Mouse (Mus musculus) MEL (cell line): ENCODE measurements at regions not wholly inside any gene's neighbourhood (a gene's known extent, or its start where the extent isn't known, plus 50 kb on each side); places are given as distances from the start of the nearest gene placed in this dataset.

Experiments used
- DNase-seq: peaks from one replicate; pipeline ENCODE4 v3.0.0; 2011; ENCODE audit warnings: low read depth, low spot score
- H3K27ac ChIP-seq: 2 replicates; pipeline ENCODE4 v1.5.1; 2012; ENCODE audit warnings: low read depth, mild to moderate bottlenecking, control low read depth, low read length, moderate library complexity; ENCODE audit not compliant: control insufficient read depth
- H3K27me3 ChIP-seq, 2 experiments: fragments of 150-350 bp in 1 of 2; sonication (generic) in 1 of 2; 2 replicates each; pipeline ENCODE4 v1.6.1; 2012; ENCODE audit warnings: low read length in 2 of 2, mild to moderate bottlenecking in 2 of 2, improper control_type of control experiment in 1 of 2, moderate library complexity in 1 of 2; ENCODE audit not compliant: insufficient read depth in 2 of 2, control insufficient read depth in 1 of 2
- H3K36me3 ChIP-seq, 2 experiments: 2 replicates each; pipeline ENCODE4 v1.6.1; 2012 to 2014; ENCODE audit warnings: low read length in 2 of 2, improper control_type of control experiment in 1 of 2, inconsistent platforms in 1 of 2, mild to moderate bottlenecking in 1 of 2; ENCODE audit not compliant: insufficient read depth in 2 of 2, control insufficient read depth in 1 of 2
- H3K4me1 ChIP-seq, 2 experiments: fragments of 150-350 bp in 1 of 2; sonication (generic) in 1 of 2; 2 replicates each; pipeline ENCODE4 v1.6.1; 2012; ENCODE audit warnings: low read length in 2 of 2, improper control_type of control experiment in 1 of 2, mild to moderate bottlenecking in 1 of 2; ENCODE audit not compliant: insufficient read depth in 2 of 2, control insufficient read depth in 1 of 2
- H3K4me3 ChIP-seq, 2 experiments: fragments of 150-350 bp in 1 of 2; sonication (generic) in 1 of 2; 2 replicates each; pipeline ENCODE4 v1.5.1; 2012; ENCODE audit warnings: low read depth in 2 of 2, low read length in 2 of 2, mild to moderate bottlenecking in 2 of 2, moderate library complexity in 2 of 2, control low read depth in 1 of 2, improper control_type of control experiment in 1 of 2; ENCODE audit not compliant: control insufficient read depth in 1 of 2, insufficient read depth in 1 of 2
- H3K79me2 ChIP-seq: 2 replicates; pipeline ENCODE4 v1.6.1; 2012; ENCODE audit warnings: mild to moderate bottlenecking, low read length, moderate library complexity; ENCODE audit not compliant: control insufficient read depth, poor library complexity, insufficient read depth
- H3K9ac ChIP-seq: 2 replicates; pipeline ENCODE4 v1.6.1; 2012; ENCODE audit warnings: low read depth, mild to moderate bottlenecking, control low read depth, low read length, moderate library complexity; ENCODE audit not compliant: control insufficient read depth, poor library complexity, severe bottlenecking
- H3K9me3 ChIP-seq: fragments of 150-350 bp; sonication (generic); replicated peaks from 2 replicates; pipeline ENCODE4 v1.6.1; 2012; ENCODE audit warnings: mild to moderate bottlenecking, low read length, improper control_type of control experiment, moderate library complexity; ENCODE audit not compliant: insufficient read depth
- BHLHE40 ChIP-seq: IDR thresholded peaks from 2 replicates; pipeline ENCODE4 v1.6.1; 2012; ENCODE audit warnings: low read depth, mild to moderate bottlenecking, inconsistent platforms, low read length, improper control_type of control experiment, borderline replicate concordance
- CHD1 ChIP-seq: IDR thresholded peaks from 2 replicates; pipeline ENCODE4 v1.6.1; 2012; ENCODE audit warnings: low read depth, mild to moderate bottlenecking, inconsistent platforms, low read length, improper control_type of control experiment
- CTCF ChIP-seq, 3 experiments: IDR thresholded peaks in 2 of 3; conservative IDR thresholded peaks in 1 of 3; 2 replicates each; pipeline ENCODE4 v1.5.1; 2011 to 2012; ENCODE audit warnings: low read length in 3 of 3, low read depth in 2 of 3, mild to moderate bottlenecking in 2 of 3, improper control_type of control experiment in 1 of 3, inconsistent platforms in 1 of 3, mixed read lengths in 1 of 3, moderate library complexity in 1 of 3; ENCODE audit not compliant: control insufficient read depth in 1 of 3, insufficient read depth in 1 of 3, poor library complexity in 1 of 3, severe bottlenecking in 1 of 3
- EP300 ChIP-seq, 2 experiments: IDR thresholded peaks; 2 replicates each; pipeline ENCODE4 v1.6.1; 2011; ENCODE audit warnings: improper control_type of control experiment in 2 of 2, low read length in 2 of 2, low read depth in 1 of 2, mild to moderate bottlenecking in 1 of 2
- GABPA ChIP-seq: IDR thresholded peaks from 2 replicates; pipeline ENCODE4 v1.6.1; 2012; ENCODE audit warnings: low read depth, mild to moderate bottlenecking, inconsistent platforms, low read length, improper control_type of control experiment, moderate library complexity
- GATA1 ChIP-seq: IDR thresholded peaks from 2 replicates; pipeline ENCODE4 v1.6.1; 2011; ENCODE audit warnings: low read depth, low read length, improper control_type of control experiment
- HCFC1 ChIP-seq: IDR thresholded peaks from 2 replicates; pipeline ENCODE4 v1.6.1; 2012; ENCODE audit warnings: low read depth, mild to moderate bottlenecking, inconsistent platforms, low read length, improper control_type of control experiment, moderate library complexity
- KAT2A ChIP-seq: conservative IDR thresholded peaks from 2 replicates; pipeline ENCODE4 v1.6.1; 2012; ENCODE audit warnings: low read depth, low read length, improper control_type of control experiment, inconsistent platforms
- MAFK ChIP-seq: IDR thresholded peaks from 2 replicates; pipeline ENCODE4 v1.6.1; 2011; ENCODE audit warnings: low read depth, mild to moderate bottlenecking, low read length, improper control_type of control experiment, borderline replicate concordance
- MAZ ChIP-seq: IDR thresholded peaks from 2 replicates; pipeline ENCODE4 v1.6.1; 2012; ENCODE audit warnings: low read depth, mild to moderate bottlenecking, inconsistent platforms, low read length, improper control_type of control experiment
- MYB ChIP-seq: IDR thresholded peaks from 2 replicates; pipeline ENCODE4 v1.6.1; 2011; ENCODE audit warnings: mild to moderate bottlenecking, low read depth, low read length, improper control_type of control experiment
- MYC ChIP-seq: IDR thresholded peaks from 2 replicates; pipeline ENCODE4 v1.6.1; 2011; ENCODE audit warnings: low read depth, mild to moderate bottlenecking, low read length, improper control_type of control experiment, moderate library complexity
- NELFE ChIP-seq: IDR thresholded peaks from 2 replicates; pipeline ENCODE4 v1.6.1; 2011; ENCODE audit warnings: low read depth, low read length, improper control_type of control experiment
- NRF1 ChIP-seq: IDR thresholded peaks from 2 replicates; pipeline ENCODE4 v1.6.1; 2014; ENCODE audit warnings: low read depth, mild to moderate bottlenecking, inconsistent platforms, low read length, improper control_type of control experiment, moderate library complexity; ENCODE audit not compliant: poor library complexity, insufficient read depth, severe bottlenecking
- POLR2A ChIP-seq, 2 experiments: IDR thresholded peaks; 2 replicates each; pipeline ENCODE4 v1.6.1; 2011 to 2012; ENCODE audit warnings: low read length in 2 of 2, mild to moderate bottlenecking in 2 of 2, control low read depth in 1 of 2, improper control_type of control experiment in 1 of 2, low read depth in 1 of 2, moderate library complexity in 1 of 2; ENCODE audit not compliant: control insufficient read depth in 1 of 2, insufficient read depth in 1 of 2, poor library complexity in 1 of 2
- POLR2AphosphoS2 ChIP-seq: IDR thresholded peaks from 2 replicates; pipeline ENCODE4 v1.6.1; 2011; ENCODE audit warnings: low read length, improper control_type of control experiment
- POLR2AphosphoS5 ChIP-seq: IDR thresholded peaks from 2 replicates; pipeline ENCODE4 v1.6.1; 2012; ENCODE audit warnings: low read depth, borderline replicate concordance, mild to moderate bottlenecking, inconsistent platforms, low read length, moderate library complexity, mixed read lengths
- RCOR1 ChIP-seq: IDR thresholded peaks from 2 replicates; pipeline ENCODE4 v1.6.1; 2012; ENCODE audit warnings: low read depth, mild to moderate bottlenecking, inconsistent platforms, low read length, improper control_type of control experiment
- SIN3A ChIP-seq: IDR thresholded peaks from 2 replicates; pipeline ENCODE4 v1.6.1; 2012; ENCODE audit warnings: low read length, improper control_type of control experiment, inconsistent platforms
- SMC3 ChIP-seq: IDR thresholded peaks from 2 replicates; pipeline ENCODE4 v1.6.1; 2011; ENCODE audit warnings: low read depth, low read length, improper control_type of control experiment
- TAL1 ChIP-seq: IDR thresholded peaks from 2 replicates; pipeline ENCODE4 v1.6.1; 2012; ENCODE audit warnings: mild to moderate bottlenecking, inconsistent platforms, low read length, moderate library complexity, mixed read lengths
- TBP ChIP-seq: IDR thresholded peaks from 2 replicates; pipeline ENCODE4 v1.8.0; 2011; ENCODE audit warnings: low read depth, low read length, improper control_type of control experiment
- TCF12 ChIP-seq: IDR thresholded peaks from 2 replicates; pipeline ENCODE4 v1.6.1; 2014; ENCODE audit warnings: low read depth, mild to moderate bottlenecking, inconsistent platforms, low read length, improper control_type of control experiment, moderate library complexity
- UBTF ChIP-seq: IDR thresholded peaks from 2 replicates; pipeline ENCODE4 v1.6.1; 2012; ENCODE audit warnings: low read depth, mild to moderate bottlenecking, inconsistent platforms, low read length, improper control_type of control experiment, moderate library complexity, borderline replicate concordance; ENCODE audit not compliant: insufficient read depth
- USF1 ChIP-seq: IDR thresholded peaks from 2 replicates; pipeline ENCODE4 v1.6.1; 2014; ENCODE audit warnings: low read depth, mild to moderate bottlenecking, inconsistent platforms, low read length, improper control_type of control experiment, moderate library complexity
- USF2 ChIP-seq, 2 experiments: IDR thresholded peaks; 2 replicates each; pipeline ENCODE4 v1.6.1; 2011 to 2012; ENCODE audit warnings: improper control_type of control experiment in 2 of 2, low read length in 2 of 2, borderline replicate concordance in 1 of 2, inconsistent platforms in 1 of 2, low read depth in 1 of 2, mild to moderate bottlenecking in 1 of 2; ENCODE audit not compliant: insufficient read depth in 1 of 2
- ZC3H11A ChIP-seq: IDR thresholded peaks from 2 replicates; pipeline ENCODE4 v1.6.1; 2012; ENCODE audit warnings: low read depth, mild to moderate bottlenecking, inconsistent platforms, low read length, improper control_type of control experiment
- ZKSCAN1 ChIP-seq: IDR thresholded peaks from 2 replicates; pipeline ENCODE4 v1.6.1; 2012; ENCODE audit warnings: low read depth, mild to moderate bottlenecking, inconsistent platforms, low read length, improper control_type of control experiment, moderate library complexity
- ZMIZ1 ChIP-seq: IDR thresholded peaks from 2 replicates; pipeline ENCODE4 v1.6.1; 2012; ENCODE audit warnings: low read depth, mild to moderate bottlenecking, inconsistent platforms, low read length, improper control_type of control experiment, moderate library complexity
- ZNF384 ChIP-seq: IDR thresholded peaks from 2 replicates; pipeline ENCODE4 v1.6.1; 2012; ENCODE audit warnings: low read depth, mild to moderate bottlenecking, inconsistent platforms, low read length, improper control_type of control experiment

GRCm38 (mm10) chr2:39420696-39421095 lies 194.4 kb upstream of the Ppp6c start:
- no peaks in the 10 kb centered on the region for H3K79me2 ChIP-seq
- H3K4me1 ChIP-seq, result no peaks in the 10 kb centered on the region

GRCm38 (mm10) chr2:39400336-39400735 lies 174.1 kb upstream of the Ppp6c start:
- Histone ChIP-seq H3K4me1 (no peaks in the 10 kb centered on the region), H3K9me3 (no peaks in the 10 kb centered on the region), H3K9ac (no peak overlapping the region), H3K36me3 (no peaks in the 10 kb centered on the region), H3K79me2 (no peaks in the 10 kb centered on the region), H3K4me3 (no peak overlapping the region), H3K27ac (no peak overlapping the region), H3K27me3 (no peaks in the 10 kb centered on the region)
- TF ChIP-seq NELFE (no peak), USF1 (no peak), HCFC1 (no peak), ZMIZ1 (no peak), CTCF (IDR thresholded peaks at IDR 0.05 in 2 of 3, conservative IDR thresholded peaks at IDR 0.05 in 1 of 3; ENCODE audit: control insufficient read depth in 1 of 3, insufficient read depth in 1 of 3, low read depth in 2 of 3, low read length in 3 of 3, poor library complexity in 1 of 3, severe bottlenecking in 1 of 3) (no peak), CHD1 (no peak), UBTF (no peak), TCF12 (no peak), SMC3 (no peak), KAT2A (no peak), TAL1 (no peak), POLR2A (IDR thresholded peaks at IDR 0.05; ENCODE audit: control insufficient read depth in 1 of 2, insufficient read depth in 1 of 2, low read depth in 1 of 2, low read length in 2 of 2, poor library complexity in 1 of 2) (no peak), MYC (no peak), ZKSCAN1 (no peak), RCOR1 (no peak), EP300 (IDR thresholded peaks at IDR 0.05; ENCODE audit: low read depth in 1 of 2, low read length in 2 of 2) (no peak), TBP (no peak), GABPA (no peak)
- no peak for DNase-seq

More at GRCm38 (mm10) chr2:39420696-39421095, 194.4 kb upstream of the Ppp6c start:
- H3K36me3 ChIP-seq, result no peaks in the 10 kb centered on the region
- H3K4me3 ChIP-seq, result no peak overlapping the region
- no peak for DNase-seq
- no peaks in the 10 kb centered on the region for H3K27me3 ChIP-seq
- no peak for TF ChIP-seq TCF12
- TF ChIP-seq SIN3A, result no peak
- no peak for TF ChIP-seq USF2 (IDR thresholded peaks at IDR 0.05; ENCODE audit: borderline replicate concordance in 1 of 2, insufficient read depth in 1 of 2, low read depth in 1 of 2, low read length in 2 of 2)
- TF ChIP-seq RCOR1, result no peak
- no peak for TF ChIP-seq MYB
- TF ChIP-seq ZC3H11A, result no peak
- TF ChIP-seq MAZ, result no peak
- no peak for TF ChIP-seq CTCF (IDR thresholded peaks at IDR 0.05 in 2 of 3, conservative IDR thresholded peaks at IDR 0.05 in 1 of 3; ENCODE audit: control insufficient read depth in 1 of 3, insufficient read depth in 1 of 3, low read depth in 2 of 3, low read length in 3 of 3, poor library complexity in 1 of 3, severe bottlenecking in 1 of 3)
- no peak for TF ChIP-seq POLR2AphosphoS5
- no peak for TF ChIP-seq UBTF
- no peak for TF ChIP-seq BHLHE40
- TF ChIP-seq POLR2AphosphoS2, result no peak
- TF ChIP-seq NRF1, result no peak
- TF ChIP-seq MYC, result no peak
- no peak for TF ChIP-seq MAFK
- TF ChIP-seq GATA1, result no peak
- no peak for TF ChIP-seq CHD1
- no peak for TF ChIP-seq ZNF384
- TF ChIP-seq NELFE, result no peak
- H3K27ac ChIP-seq, result no peak overlapping the region
- H3K9ac ChIP-seq, result no peak overlapping the region
- H3K9me3 ChIP-seq, result no peaks in the 10 kb centered on the region
